Mouse (Mus musculus): ENCODE results near the gene Utp4.

Utp4 gene

GRCm38 (mm10) chr8:106936478-106937051 is 43.1 kb downstream of the Utp4 start:
- no peak for DNase-seq (ENCODE audit: low read depth in 1 of 2, low spot score in 2 of 2)

GRCm38 (mm10) chr8:106937081-106937800 is 43.8 kb downstream of the Utp4 start:
- DNase-seq (ENCODE audit: low read depth in 1 of 2, low spot score in 2 of 2), result no peak

GRCm38 (mm10) chr8:106941806-106942205 is 48.4 kb downstream of the Utp4 start:
- no peak for DNase-seq (ENCODE audit: low read depth in 1 of 2, low spot score in 2 of 2)

GRCm38 (mm10) chr8:106943874-106944418 is 50.5 kb downstream of the Utp4 start:
- DNase-seq (ENCODE audit: low read depth in 1 of 2, low spot score in 2 of 2), result no peak

- no peak for DNase-seq (ENCODE audit: low read depth in 1 of 2, low spot score in 2 of 2)
These were observed 51.3 kb downstream of the Utp4 start for GRCm38 (mm10) chr8:106944756-106945155.

- DNase-seq (ENCODE audit: low read depth in 1 of 2, low spot score in 2 of 2), result no peak
These were observed 55.3 kb downstream of the Utp4 start for GRCm38 (mm10) chr8:106948678-106949243.

GRCm38 (mm10) chr8:106951707-106952106 is 58.3 kb downstream of the Utp4 start:
- no peak for DNase-seq (ENCODE audit: low read depth in 1 of 2, low spot score in 2 of 2)

GRCm38 (mm10) chr8:106953571-106953970 is 60.1 kb downstream of the Utp4 start:
- DNase-seq (ENCODE audit: low read depth in 1 of 2, low spot score in 2 of 2), result no peak

GRCm38 (mm10) chr8:106957086-106957485 is 63.6 kb downstream of the Utp4 start:
- DNase-seq (ENCODE audit: low read depth in 1 of 2, low spot score in 2 of 2), result no peak

- no peak for DNase-seq (ENCODE audit: low read depth in 1 of 2, low spot score in 2 of 2)
These were observed 64.8 kb downstream of the Utp4 start for GRCm38 (mm10) chr8:106958212-106958611.

- DNase-seq (ENCODE audit: low read depth in 1 of 2, low spot score in 2 of 2), result peak in 1 of 2 experiments; percentile 37
These were observed 66.2 kb downstream of the Utp4 start for GRCm38 (mm10) chr8:106959626-106960025.

GRCm38 (mm10) chr8:106962322-106962721 is 68.9 kb downstream of the Utp4 start:
- DNase-seq (ENCODE audit: low read depth in 1 of 2, low spot score in 2 of 2), result no peak

GRCm38 (mm10) chr8:106963365-106963764 is 69.9 kb downstream of the Utp4 start:
- DNase-seq (ENCODE audit: low read depth in 1 of 2, low spot score in 2 of 2), result no peak

GRCm38 (mm10) chr8:106964573-106964972 is 71.1 kb downstream of the Utp4 start:
- DNase-seq (ENCODE audit: low read depth in 1 of 2, low spot score in 2 of 2), result no peak

- no peak for DNase-seq (ENCODE audit: low read depth in 1 of 2, low spot score in 2 of 2)
These were observed 76.5 kb downstream of the Utp4 start for GRCm38 (mm10) chr8:106969964-106970363.

- no peak for DNase-seq (ENCODE audit: low read depth in 1 of 2, low spot score in 2 of 2)
These were observed 78.5 kb downstream of the Utp4 start for GRCm38 (mm10) chr8:106971916-106972315.
